Mouse (Mus musculus): ENCODE measurements at regions not wholly inside any gene's neighbourhood (a gene's known extent, or its start where the extent isn't known, plus 50 kb on each side); places are given as distances from the start of the nearest gene placed in this dataset.

- H3K9me3 ChIP-seq (ENCODE audit: control insufficient read depth, low read length) = no peaks in the 10 kb centered on the region
These were observed 218.5 kb upstream of the Mpdz start for GRCm38 (mm10) chr4:81661096-81661495.

GRCm38 (mm10) chr4:81628496-81628828 is 185.8 kb upstream of the Mpdz start:
- Histone ChIP-seq H3K9me3 (ENCODE audit: control insufficient read depth, low read length) (no peaks in the 10 kb centered on the region), H3K27ac (ENCODE audit: low read depth, low read length) (no peak overlapping the region), H3K4me1 (ENCODE audit: control insufficient read depth, insufficient read depth, low read length) (no peaks in the 10 kb centered on the region; the same call in 1 of the 2 replicates), H3K4me2 (ENCODE audit: low read depth, low read length) (no peak overlapping the region), H3K9ac (replicated peaks; ENCODE audit: low read depth, low read length) (no peak overlapping the region), H3K36me3 (ENCODE audit: control insufficient read depth, insufficient read depth, low read length) (no peaks in the 10 kb centered on the region), H3K27me3 (ENCODE audit: control insufficient read depth, insufficient read depth, low read length) (no peaks in the 10 kb centered on the region), H3K4me3 (ENCODE audit: low read depth, low read length) (no peak overlapping the region)
- no peak for ATAC-seq (ENCODE audit: low read depth)
- WGBS = 14% methylated on average over 3 of the region's 3 CpGs

More at GRCm38 (mm10) chr4:81661096-81661495, 218.5 kb upstream of the Mpdz start:
- Histone ChIP-seq H3K4me3 (ENCODE audit: low read depth, low read length) (no peak overlapping the region), H3K27me3 (ENCODE audit: control insufficient read depth, insufficient read depth, low read length) (no peaks in the 10 kb centered on the region), H3K9ac (replicated peaks; ENCODE audit: low read depth, low read length) (no peak overlapping the region), H3K36me3 (ENCODE audit: control insufficient read depth, insufficient read depth, low read length) (no peaks in the 10 kb centered on the region), H3K27ac (ENCODE audit: low read depth, low read length) (no peak overlapping the region), H3K4me2 (ENCODE audit: low read depth, low read length) (no peak overlapping the region), H3K4me1 (ENCODE audit: control insufficient read depth, insufficient read depth, low read length) (no peaks in the 10 kb centered on the region)
- no peak for ATAC-seq (ENCODE audit: low read depth)

GRCm38 (mm10) chr4:81627714-81628495 is 185.3 kb upstream of the Mpdz start:
- Histone ChIP-seq H3K9ac (replicated peaks; ENCODE audit: low read depth, low read length) (no peak overlapping the region), H3K4me2 (ENCODE audit: low read depth, low read length) (no peak overlapping the region), H3K27me3 (ENCODE audit: control insufficient read depth, insufficient read depth, low read length) (no peaks in the 10 kb centered on the region), H3K27ac (ENCODE audit: low read depth, low read length) (no peak overlapping the region), H3K9me3 (ENCODE audit: control insufficient read depth, low read length) (no peaks in the 10 kb centered on the region), H3K4me3 (ENCODE audit: low read depth, low read length) (no peak overlapping the region), H3K4me1 (ENCODE audit: control insufficient read depth, insufficient read depth, low read length) (no peaks in the 10 kb centered on the region; the same call in 1 of the 2 replicates), H3K36me3 (ENCODE audit: control insufficient read depth, insufficient read depth, low read length) (no peaks in the 10 kb centered on the region)
- WGBS = 17% methylated on average over 12 of the region's 12 CpGs
- peak; percentile 73 for ATAC-seq (ENCODE audit: low read depth)

GRCm38 (mm10) chr4:81625348-81625934 is 182.8 kb upstream of the Mpdz start:
- Histone ChIP-seq H3K36me3 (ENCODE audit: control insufficient read depth, insufficient read depth, low read length) (no peaks in the 10 kb centered on the region), H3K4me3 (ENCODE audit: low read depth, low read length) (no peak overlapping the region)
- WGBS = 44% methylated on average over 10 of the region's 10 CpGs

DNA sequence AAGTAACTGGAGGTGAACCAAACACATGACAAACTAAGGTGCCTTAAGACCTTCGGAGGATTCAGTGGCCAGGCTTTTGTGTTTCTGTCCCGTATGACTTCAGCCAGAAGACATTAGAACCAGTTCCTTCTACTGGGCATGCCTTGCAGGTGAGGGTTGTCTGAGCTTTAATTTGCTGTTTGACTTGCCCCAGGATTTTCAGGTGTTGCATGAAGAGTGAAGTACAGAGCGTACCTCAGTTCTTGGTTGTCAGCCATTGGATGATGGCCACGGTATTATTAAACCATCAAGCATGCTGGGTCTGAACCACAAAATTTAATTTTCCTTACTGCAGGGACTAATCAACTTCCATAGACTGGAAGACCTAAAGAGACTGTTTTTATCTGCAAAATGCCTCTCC is 181.5 kb upstream of the Mpdz start:
- Histone ChIP-seq H3K9me3 (ENCODE audit: control insufficient read depth, low read length) (no peaks in the 10 kb centered on the region), H3K4me1 (ENCODE audit: control insufficient read depth, insufficient read depth, low read length) (no peaks in the 10 kb centered on the region; the same call in 1 of the 2 replicates), H3K27me3 (ENCODE audit: control insufficient read depth, insufficient read depth, low read length) (no peaks in the 10 kb centered on the region), H3K27ac (ENCODE audit: low read depth, low read length) (no peak overlapping the region), H3K9ac (replicated peaks; ENCODE audit: low read depth, low read length) (no peak overlapping the region), H3K36me3 (ENCODE audit: control insufficient read depth, insufficient read depth, low read length) (no peaks in the 10 kb centered on the region), H3K4me3 (ENCODE audit: low read depth, low read length) (no peak overlapping the region), H3K4me2 (ENCODE audit: low read depth, low read length) (no peak overlapping the region)
- WGBS = 97% methylated on average over 4 of the region's 4 CpGs
- ATAC-seq (ENCODE audit: low read depth) = no peak

More at GRCm38 (mm10) chr4:81625348-81625934, 182.8 kb upstream of the Mpdz start:
- H3K9me3 ChIP-seq (ENCODE audit: control insufficient read depth, low read length) = no peaks in the 10 kb centered on the region
- no peaks in the 10 kb centered on the region; the same call in 1 of the 2 replicates for H3K4me1 ChIP-seq (ENCODE audit: control insufficient read depth, insufficient read depth, low read length)
- no peak overlapping the region for H3K27ac ChIP-seq (ENCODE audit: low read depth, low read length)
- ATAC-seq (ENCODE audit: low read depth) = no peak
- no peak overlapping the region for H3K9ac ChIP-seq (replicated peaks; ENCODE audit: low read depth, low read length)
- no peak overlapping the region for H3K4me2 ChIP-seq (ENCODE audit: low read depth, low read length)
- no peaks in the 10 kb centered on the region for H3K27me3 ChIP-seq (ENCODE audit: control insufficient read depth, insufficient read depth, low read length)

DNA sequence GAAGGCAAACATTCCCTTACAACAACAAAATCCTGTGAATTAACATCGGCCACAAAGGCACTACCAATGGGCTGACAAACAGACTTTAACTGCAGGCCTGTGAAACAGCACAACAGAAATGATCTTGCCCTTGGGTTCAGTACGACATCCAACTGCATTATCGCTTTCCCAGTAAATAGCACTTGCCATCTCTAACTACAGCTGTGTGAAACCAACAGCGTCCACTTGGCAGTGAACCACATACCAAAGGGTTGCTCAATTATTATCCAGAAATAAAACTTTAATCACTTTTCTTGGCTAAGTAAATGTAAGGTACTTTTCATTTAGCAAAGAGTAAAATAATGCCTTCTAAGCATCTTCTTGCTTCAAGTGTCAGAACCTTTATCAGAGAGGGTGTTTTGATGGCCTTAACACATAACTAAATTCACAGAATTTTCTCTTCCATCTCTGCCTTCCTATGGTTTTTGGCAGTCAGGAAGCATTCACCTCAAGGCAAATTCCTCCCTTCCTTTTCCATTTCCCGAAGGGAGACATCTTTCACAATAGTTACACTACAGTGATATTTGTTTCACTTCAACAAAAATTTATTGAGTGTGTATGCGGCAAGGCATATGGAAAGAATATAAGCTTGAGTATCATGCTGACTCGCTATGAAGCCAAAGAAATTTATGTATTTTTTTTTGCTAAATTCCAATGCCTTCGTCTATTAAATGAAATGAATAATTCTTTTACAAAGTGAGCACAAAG is 178.9 kb upstream of the Mpdz start:
- Histone ChIP-seq H3K27ac (ENCODE audit: low read depth, low read length) (no peak overlapping the region), H3K4me3 (ENCODE audit: low read depth, low read length) (no peak overlapping the region), H3K4me2 (ENCODE audit: low read depth, low read length) (no peak overlapping the region), H3K9ac (replicated peaks; ENCODE audit: low read depth, low read length) (no peak overlapping the region), H3K27me3 (ENCODE audit: control insufficient read depth, insufficient read depth, low read length) (no peaks in the 10 kb centered on the region), H3K36me3 (ENCODE audit: control insufficient read depth, insufficient read depth, low read length) (no peaks in the 10 kb centered on the region), H3K9me3 (ENCODE audit: control insufficient read depth, low read length) (no peaks in the 10 kb centered on the region), H3K4me1 (ENCODE audit: control insufficient read depth, insufficient read depth, low read length) (no peaks in the 10 kb centered on the region)
- 83% methylated on average over 8 of the region's 8 CpGs for WGBS
- ATAC-seq (ENCODE audit: low read depth) = no peak

DNA sequence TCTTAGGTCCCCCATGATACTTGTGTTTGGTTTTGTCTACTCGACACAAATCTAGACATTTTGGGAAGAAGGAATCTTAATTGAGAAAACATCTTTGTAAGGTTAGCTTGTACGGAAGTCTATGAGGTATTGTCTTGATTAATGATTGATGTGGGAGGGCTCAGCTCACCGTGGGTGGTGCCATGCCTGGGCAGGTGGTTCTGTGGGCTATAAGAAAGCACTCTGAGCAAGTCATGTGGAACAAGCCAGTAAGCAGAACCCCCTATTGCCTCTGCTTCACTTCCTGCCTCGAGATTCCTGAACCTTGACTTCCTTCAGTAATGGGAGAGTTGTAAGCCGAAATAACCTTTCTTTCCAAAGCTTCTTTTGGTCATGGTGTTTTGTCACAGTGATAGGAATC is 174.6 kb upstream of the Mpdz start:
- Histone ChIP-seq H3K4me2 (ENCODE audit: low read depth, low read length) (no peak overlapping the region), H3K27ac (ENCODE audit: low read depth, low read length) (no peak overlapping the region), H3K4me3 (ENCODE audit: low read depth, low read length) (no peak overlapping the region), H3K36me3 (ENCODE audit: control insufficient read depth, insufficient read depth, low read length) (no peaks in the 10 kb centered on the region), H3K4me1 (ENCODE audit: control insufficient read depth, insufficient read depth, low read length) (no peaks in the 10 kb centered on the region), H3K9me3 (ENCODE audit: control insufficient read depth, low read length) (no peaks in the 10 kb centered on the region), H3K27me3 (ENCODE audit: control insufficient read depth, insufficient read depth, low read length) (no peaks in the 10 kb centered on the region), H3K9ac (replicated peaks; ENCODE audit: low read depth, low read length) (no peak overlapping the region)
- no peak for ATAC-seq (ENCODE audit: low read depth)
- 65% methylated on average over 5 of the region's 5 CpGs for WGBS

DNA sequence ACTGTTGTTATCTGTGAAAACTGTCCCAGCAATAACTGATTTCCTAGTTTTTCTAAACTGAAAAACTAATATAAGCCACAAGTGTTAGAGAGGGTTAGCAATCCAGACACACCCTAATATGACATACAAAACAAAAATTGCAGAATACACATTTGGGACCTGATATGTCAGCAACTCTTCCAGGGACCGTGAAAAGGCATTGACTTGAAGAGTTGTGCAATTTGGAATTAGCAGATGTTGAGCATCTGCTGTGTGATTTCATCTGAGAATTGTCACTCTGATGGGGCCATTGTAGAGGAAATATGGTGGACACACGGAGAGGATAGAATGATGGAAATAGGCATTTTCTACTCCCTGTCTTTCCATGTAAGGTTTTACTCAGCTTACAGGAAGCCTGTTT is 168.6 kb upstream of the Mpdz start:
- H3K4me2 ChIP-seq (ENCODE audit: low read depth, low read length) = no peak overlapping the region
- ATAC-seq (ENCODE audit: low read depth) = no peak
- WGBS = 83% methylated on average over 2 of the region's 2 CpGs
- H3K4me1 ChIP-seq (ENCODE audit: control insufficient read depth, insufficient read depth, low read length) = no peaks in the 10 kb centered on the region
- H3K9me3 ChIP-seq (ENCODE audit: control insufficient read depth, low read length) = no peaks in the 10 kb centered on the region
- no peak overlapping the region for H3K4me3 ChIP-seq (ENCODE audit: low read depth, low read length)
- H3K27me3 ChIP-seq (ENCODE audit: control insufficient read depth, insufficient read depth, low read length) = no peaks in the 10 kb centered on the region
- no peak overlapping the region for H3K27ac ChIP-seq (ENCODE audit: low read depth, low read length)
- H3K36me3 ChIP-seq (ENCODE audit: control insufficient read depth, insufficient read depth, low read length) = no peaks in the 10 kb centered on the region
- no peak overlapping the region for H3K9ac ChIP-seq (replicated peaks; ENCODE audit: low read depth, low read length)

DNA sequence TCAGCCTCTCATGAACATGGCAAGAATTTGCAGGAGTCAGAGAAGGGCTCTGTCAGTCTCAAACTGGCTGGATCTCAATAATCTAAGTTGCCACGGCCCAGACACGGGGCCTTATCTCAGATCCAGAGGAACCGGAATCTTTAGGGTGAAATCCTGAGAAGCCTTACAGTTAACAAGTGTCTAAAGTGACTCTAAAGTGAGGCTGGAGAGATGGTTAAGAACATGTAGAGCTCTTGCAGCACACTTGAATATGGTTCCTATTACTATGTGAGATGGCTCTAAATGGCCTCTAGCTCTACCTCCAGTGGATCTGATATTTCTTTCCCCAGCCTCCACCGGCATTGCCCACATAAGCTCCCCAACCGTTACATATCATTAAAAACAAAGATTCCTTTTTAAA is 157.8 kb upstream of the Mpdz start:
- H3K4me1 ChIP-seq (ENCODE audit: control insufficient read depth, insufficient read depth, low read length) = no peaks in the 10 kb centered on the region
- no peak overlapping the region for H3K4me3 ChIP-seq (ENCODE audit: low read depth, low read length)
- WGBS = 94% methylated on average over 5 of the region's 5 CpGs

More for the DNA sequence above, 157.8 kb upstream of the Mpdz start:
- Histone ChIP-seq H3K36me3 (ENCODE audit: control insufficient read depth, insufficient read depth, low read length) (no peaks in the 10 kb centered on the region), H3K9me3 (ENCODE audit: control insufficient read depth, low read length) (no peaks in the 10 kb centered on the region), H3K27me3 (ENCODE audit: control insufficient read depth, insufficient read depth, low read length) (no peaks in the 10 kb centered on the region), H3K27ac (ENCODE audit: low read depth, low read length) (no peak overlapping the region), H3K9ac (replicated peaks; ENCODE audit: low read depth, low read length) (no peak overlapping the region), H3K4me2 (ENCODE audit: low read depth, low read length) (no peak overlapping the region)
- ATAC-seq (ENCODE audit: low read depth) = no peak
